Mouse (Mus musculus) kidney, postnatal 14 days (tissue): ENCODE results near the gene Ddx59.

Source experiments
- DNase-seq: peaks from one replicate; pipeline ENCODE4 v3.0.0; 2022; ENCODE audit warnings: mixed read lengths

Ddx59 gene

GRCm38 (mm10) chr1:136414798-136415755 lies at the start of gene Ddx59:
Ddx59 (plus strand) TSS chr1:136415271.
- peak; percentile 99 for DNase-seq

GRCm38 (mm10) chr1:136365986-136366385 lies 49.1 kb upstream of the Ddx59 start:
- DNase-seq = no peak

- DNase-seq = no peak
Observed at GRCm38 (mm10) chr1:136379261-136379660, 35.8 kb upstream of the Ddx59 start.

GRCm38 (mm10) chr1:136380161-136380560 lies 34.9 kb upstream of the Ddx59 start:
- no peak for DNase-seq

GRCm38 (mm10) chr1:136380606-136381005 lies 34.5 kb upstream of the Ddx59 start:
- no peak for DNase-seq

- DNase-seq = peak; percentile 37
Observed at GRCm38 (mm10) chr1:136381169-136381568, 33.9 kb upstream of the Ddx59 start.

- peak; percentile 48 for DNase-seq
Observed at GRCm38 (mm10) chr1:136381583-136381982, 33.5 kb upstream of the Ddx59 start.

GRCm38 (mm10) chr1:136386914-136387313 lies 28.2 kb upstream of the Ddx59 start:
- DNase-seq = no peak

- peak; percentile 51 for DNase-seq
Observed at GRCm38 (mm10) chr1:136394506-136394905, 20.6 kb upstream of the Ddx59 start.

- no peak for DNase-seq
Observed at GRCm38 (mm10) chr1:136395073-136395472, 20.0 kb upstream of the Ddx59 start.

- DNase-seq = no peak
Observed at GRCm38 (mm10) chr1:136401281-136401680, 13.8 kb upstream of the Ddx59 start.

- no peak for DNase-seq
Observed at GRCm38 (mm10) chr1:136409631-136410030, 5.4 kb upstream of the Ddx59 start.

- DNase-seq = no peak
Observed at GRCm38 (mm10) chr1:136415756-136416126, 670 bp downstream of the Ddx59 start.

- no peak for DNase-seq
Observed at GRCm38 (mm10) chr1:136418393-136418792, 3.3 kb downstream of the Ddx59 start.

GRCm38 (mm10) chr1:136427166-136427969 lies 12.3 kb downstream of the Ddx59 start:
- DNase-seq = no peak

GRCm38 (mm10) chr1:136428981-136429380 lies 13.9 kb downstream of the Ddx59 start:
- DNase-seq = no peak

- no peak for DNase-seq
Observed at GRCm38 (mm10) chr1:136430126-136430818, 15.2 kb downstream of the Ddx59 start.

GRCm38 (mm10) chr1:136440741-136441140 lies 25.7 kb downstream of the Ddx59 start:
- DNase-seq = no peak

GRCm38 (mm10) chr1:136442809-136443208 lies 27.7 kb downstream of the Ddx59 start:
- DNase-seq = no peak

GRCm38 (mm10) chr1:136444555-136445255 lies 29.6 kb downstream of the Ddx59 start:
- no peak for DNase-seq

- DNase-seq = no peak
Observed at GRCm38 (mm10) chr1:136446933-136447332, 31.9 kb downstream of the Ddx59 start.

GRCm38 (mm10) chr1:136447338-136447737 lies 32.3 kb downstream of the Ddx59 start:
- DNase-seq = peak; percentile 28
